Mouse (Mus musculus) adrenal gland, adult 8-10 months (tissue): ENCODE measurements around the gene Srsf3. TPM values are rescaled to one million over a fixed set of nuclear protein-coding genes. Genes with fewer than 3 reads are reported as not detected.
"Not testable (repeated sequence)": the region's sequence is repeated elsewhere in the genome, so short reads cannot be mapped to it uniquely, and the experiment has no call there.

ENCODE experiments used
- DNase-seq: peaks from one replicate; pipeline ENCODE4 v3.0.0; 2022
- total RNA-seq, 4 experiments: library from RNA; stranded (reverse); gene quantifications; 2 replicates each; pipeline ENCODE4 v1.2.4; 2022

The Srsf3 gene
- 100 to 1,000 TPM in 3 of 4 experiments, 10 to 100 TPM in 1; 89.9 to 176 (median 144) TPM for total RNA-seq

DNA sequence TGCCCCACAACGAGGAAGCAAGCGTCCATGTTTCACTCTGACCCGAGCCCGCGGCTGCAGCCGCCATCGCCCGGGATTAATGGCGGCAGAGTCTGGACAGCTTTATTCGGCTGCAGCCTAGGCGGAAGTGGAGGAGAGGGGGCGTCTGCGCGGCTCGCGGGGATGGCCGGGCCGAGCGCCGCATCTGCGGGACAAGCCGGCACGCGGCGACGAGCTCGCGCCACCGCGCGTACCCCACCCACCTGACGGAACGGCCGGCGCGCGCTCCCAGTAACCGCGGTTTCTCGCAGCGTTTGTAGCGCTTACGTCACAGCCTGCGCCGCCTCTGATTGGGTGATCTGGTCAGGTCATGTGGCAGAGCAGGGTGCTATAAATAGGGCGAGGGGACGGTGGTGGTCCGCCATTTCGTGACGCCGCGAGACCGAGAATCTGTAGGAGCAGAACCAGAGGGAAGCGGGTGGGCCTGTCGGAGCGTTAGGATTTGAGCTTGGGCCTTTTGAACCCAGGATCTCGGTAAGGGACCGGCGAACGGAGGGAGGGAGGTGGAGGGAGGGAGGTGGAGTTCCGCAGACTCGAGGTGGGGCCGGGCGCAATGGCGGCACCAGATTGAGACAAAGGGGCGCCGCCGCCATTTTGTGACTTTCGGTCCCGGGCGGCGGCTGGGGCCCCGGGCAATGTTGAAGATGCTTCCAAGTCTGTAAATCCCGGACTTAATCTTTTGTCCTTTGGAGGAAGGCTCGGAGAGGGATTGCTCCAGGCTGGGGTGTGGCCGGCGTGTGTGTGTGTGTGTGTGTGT lies at the start of gene Srsf3:
Srsf3 (plus strand) TSS at position 355 of the 796 bp plus-strand sequence.
- DNase-seq, result peak; percentile 98

DNA sequence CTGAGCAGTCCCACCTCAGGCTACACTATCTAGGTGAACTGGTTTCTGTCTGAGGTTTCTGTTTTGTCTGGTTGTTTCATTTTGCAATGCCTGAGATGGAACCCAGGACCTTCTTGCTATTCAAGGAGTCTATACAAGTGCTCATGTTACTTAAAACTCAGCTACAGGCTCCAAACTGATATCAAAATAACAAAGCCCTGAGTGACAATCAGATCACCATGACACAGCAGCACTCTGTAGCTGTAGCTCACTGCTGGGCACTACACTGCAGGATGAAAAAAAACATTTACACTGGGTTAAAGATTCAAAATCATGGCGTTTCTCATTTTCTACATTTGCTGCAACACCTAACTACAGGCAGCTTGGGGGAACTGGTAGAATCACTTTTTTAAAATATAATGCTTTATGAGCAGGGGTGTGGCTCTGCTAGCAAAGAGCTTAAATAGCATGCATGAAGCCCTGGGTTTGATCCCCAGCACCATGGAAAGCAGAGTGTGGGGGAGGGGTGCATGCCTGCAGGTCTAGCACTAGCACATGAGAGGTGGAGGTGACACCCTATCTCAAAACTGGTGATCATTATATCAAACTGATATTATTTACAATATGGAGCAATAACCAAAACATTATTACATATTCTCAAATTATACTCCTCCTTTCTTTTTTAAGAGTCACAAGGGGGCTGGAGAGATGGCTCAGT lies 47.6 kb upstream of the Srsf3 start:
- DNase-seq, result no peak

DNA sequence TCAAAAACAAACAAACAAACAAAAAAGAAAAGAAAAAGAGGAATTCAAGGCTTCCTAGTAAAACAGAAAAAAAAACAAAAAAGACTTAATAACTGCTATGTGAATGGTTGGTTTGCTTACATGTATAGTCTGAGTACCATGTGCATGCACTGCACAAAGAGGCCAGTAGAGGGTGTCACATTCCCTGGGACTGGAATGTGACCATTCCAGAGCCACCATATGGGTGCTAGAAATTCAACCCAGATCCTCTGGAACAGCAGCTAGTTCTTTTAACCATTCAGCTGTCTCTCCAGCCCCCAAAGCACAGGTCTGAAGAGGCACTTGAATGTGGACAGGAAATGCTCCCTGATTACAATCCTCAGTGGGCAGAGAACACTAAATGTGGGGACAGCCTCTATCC lies 45.6 kb upstream of the Srsf3 start:
- no peak for DNase-seq

GRCm38 (mm10) chr17:28987713-28988112 lies 44.7 kb upstream of the Srsf3 start:
- DNase-seq, result no peak

DNA sequence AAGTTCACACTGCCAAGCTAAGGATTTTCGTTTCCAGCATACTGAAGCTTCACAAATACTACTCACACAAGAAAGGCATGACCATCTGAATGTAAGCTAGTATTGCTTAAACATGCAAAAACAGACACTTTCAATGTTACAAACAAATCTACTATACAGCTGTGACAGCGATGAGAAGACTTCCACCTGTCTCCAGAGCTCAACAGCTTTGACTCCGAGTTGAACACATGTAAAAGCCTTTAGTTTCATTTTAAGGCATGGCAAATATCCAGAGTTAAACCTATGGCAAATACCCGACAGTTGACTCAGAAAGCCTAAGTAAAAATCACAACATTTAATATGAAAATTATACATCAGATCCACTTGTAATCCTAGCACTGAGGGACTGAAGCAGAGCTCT lies 44.1 kb upstream of the Srsf3 start:
- no peak for DNase-seq

DNA sequence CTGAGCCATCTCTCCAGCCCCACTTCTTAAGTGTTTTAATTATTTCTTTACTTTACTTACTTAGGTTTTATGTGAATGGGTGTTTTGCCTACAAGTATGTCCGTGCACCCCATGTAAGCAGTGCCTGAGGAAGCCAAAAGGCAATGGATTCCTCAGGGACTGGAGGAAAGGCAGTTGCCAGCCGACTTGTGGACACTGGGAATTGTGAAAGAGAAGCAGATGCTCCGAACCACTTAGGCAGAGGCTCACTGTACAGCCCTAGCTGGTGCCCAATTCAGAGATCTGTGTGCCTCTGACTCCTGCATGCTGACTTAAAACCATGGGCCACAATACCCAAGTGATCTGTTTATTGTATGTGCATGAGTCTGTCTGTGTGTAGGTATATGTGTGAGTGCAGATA lies 43.4 kb upstream of the Srsf3 start:
- no peak for DNase-seq

GRCm38 (mm10) chr17:28990060-28990459 lies 42.4 kb upstream of the Srsf3 start:
- no peak for DNase-seq

GRCm38 (mm10) chr17:28991286-28991685 lies 41.1 kb upstream of the Srsf3 start:
- DNase-seq, result no peak

DNA sequence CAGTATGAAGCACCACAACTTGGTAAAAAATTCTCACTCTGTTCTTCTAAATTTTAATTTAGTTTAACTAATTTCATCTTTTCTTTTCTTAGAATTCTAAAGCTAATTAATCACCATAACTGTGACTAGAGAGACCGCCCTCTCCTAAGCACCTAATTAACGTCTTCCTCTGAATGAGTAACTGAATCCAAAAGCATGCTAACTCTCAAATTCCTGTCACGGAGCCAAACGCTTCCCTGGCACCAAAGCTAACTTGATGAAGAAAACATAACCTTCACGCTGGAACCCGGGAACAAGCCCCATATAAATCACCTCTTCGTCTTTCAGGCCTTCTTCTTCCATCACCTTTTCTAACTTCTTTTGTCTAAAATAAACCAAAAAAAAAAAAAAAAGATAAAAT lies 40.3 kb upstream of the Srsf3 start:
- DNase-seq, result no peak

- not testable (repeated sequence) for DNase-seq
These were observed 39.4 kb upstream of the Srsf3 start for GRCm38 (mm10) chr17:28993004-28993403.

GRCm38 (mm10) chr17:28994615-28995014 lies 37.8 kb upstream of the Srsf3 start:
- DNase-seq, result no peak

GRCm38 (mm10) chr17:29000465-29000864 lies 32.0 kb upstream of the Srsf3 start:
- no peak for DNase-seq

DNA sequence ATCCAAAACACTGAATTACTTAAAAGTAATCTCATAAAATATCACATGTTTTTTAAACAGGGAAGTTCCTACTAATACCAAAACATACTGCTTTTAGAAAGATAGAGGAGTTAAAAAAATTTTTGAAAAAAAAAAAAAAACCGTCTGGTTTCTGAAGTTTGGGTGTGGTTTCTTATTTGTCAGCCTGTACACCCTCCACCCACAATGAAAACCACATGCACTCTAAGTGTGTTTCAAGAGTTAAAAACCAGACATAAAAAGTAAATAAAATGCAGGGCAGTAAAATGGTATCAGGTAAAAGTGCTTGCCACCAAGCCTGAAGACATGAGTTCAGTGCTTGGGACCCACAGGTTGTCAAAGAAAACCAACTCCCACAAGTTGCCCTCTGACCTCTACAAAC lies 28.7 kb upstream of the Srsf3 start:
- no peak for DNase-seq

DNA sequence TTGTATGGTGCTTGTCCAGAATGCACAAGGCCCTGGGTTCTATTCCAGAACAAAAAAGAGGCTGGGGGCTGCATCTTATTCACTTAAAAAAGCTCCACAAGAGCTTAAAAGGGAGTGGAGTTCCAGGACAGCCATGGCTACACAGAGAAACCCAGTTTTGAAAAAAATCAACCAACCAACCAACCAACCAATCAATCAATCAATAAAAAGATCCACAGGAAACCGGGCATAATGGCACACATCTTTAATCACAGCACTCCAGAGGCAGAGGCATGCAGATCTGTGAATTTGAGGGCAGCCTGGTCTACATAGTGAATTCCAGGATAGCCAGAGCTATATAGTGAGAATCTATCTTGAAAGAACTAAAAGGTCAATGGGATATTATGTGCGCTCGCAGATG lies 27.4 kb upstream of the Srsf3 start:
- DNase-seq, result no peak

DNA sequence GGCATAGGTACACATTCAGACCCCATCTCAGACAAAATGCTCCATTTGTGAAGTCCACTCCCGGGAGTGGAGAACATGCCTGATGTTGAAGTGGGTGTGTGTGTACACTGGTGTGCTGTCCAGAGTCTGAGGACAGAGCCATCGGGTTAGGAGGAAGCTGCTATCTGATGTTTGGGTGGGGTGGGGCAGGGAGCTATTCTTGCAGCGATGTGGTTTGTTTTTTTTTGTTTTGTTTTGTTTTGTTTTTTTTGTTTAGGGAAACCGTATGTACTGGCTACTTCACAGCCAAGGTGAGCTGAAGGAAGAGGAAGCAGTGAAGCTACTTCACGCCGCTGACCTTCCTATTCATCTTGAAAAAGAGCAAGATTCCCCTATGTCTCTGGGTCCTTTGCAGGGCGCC lies 25.6 kb upstream of the Srsf3 start:
- no peak for DNase-seq

GRCm38 (mm10) chr17:29007243-29007640 lies 25.2 kb upstream of the Srsf3 start:
- peak; percentile 41 for DNase-seq

DNA sequence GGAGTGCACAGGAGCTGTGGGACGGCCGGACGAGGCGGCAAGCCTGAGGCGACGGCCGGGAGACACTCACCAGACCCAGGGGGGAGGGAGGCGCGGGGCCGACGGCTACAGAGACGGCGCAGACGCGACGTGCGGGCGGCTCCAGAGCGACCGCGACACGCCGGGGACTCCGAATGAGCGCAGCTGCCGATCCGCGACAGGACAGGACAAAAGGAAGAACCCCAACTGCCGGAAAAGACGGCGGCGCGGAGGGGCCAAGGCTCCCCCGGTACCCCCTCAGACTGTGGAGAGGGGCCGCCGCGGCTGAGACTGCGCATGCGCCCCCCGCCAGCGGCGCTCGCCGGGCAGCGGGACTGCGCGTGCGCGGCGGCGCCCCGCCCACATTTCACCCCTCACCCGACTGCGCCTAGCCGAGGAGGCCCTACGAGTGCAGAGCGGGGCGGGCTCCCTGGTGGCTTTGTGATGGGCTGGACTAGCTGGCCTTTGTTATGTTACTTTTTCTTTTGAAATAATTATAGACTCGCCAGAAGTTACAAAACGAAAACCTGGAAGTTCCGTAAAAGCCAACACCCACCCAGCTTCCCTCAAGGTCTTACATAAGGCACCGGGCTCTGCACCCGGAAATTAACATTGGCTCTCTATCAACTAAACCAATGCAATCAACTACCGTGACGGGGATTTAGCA lies 24.6 kb upstream of the Srsf3 start, which contains the start of gene Stk38:
Stk38 (minus strand) TSS at position 355 of the 685 bp plus-strand sequence.
- DNase-seq, result peak; percentile 86

DNA sequence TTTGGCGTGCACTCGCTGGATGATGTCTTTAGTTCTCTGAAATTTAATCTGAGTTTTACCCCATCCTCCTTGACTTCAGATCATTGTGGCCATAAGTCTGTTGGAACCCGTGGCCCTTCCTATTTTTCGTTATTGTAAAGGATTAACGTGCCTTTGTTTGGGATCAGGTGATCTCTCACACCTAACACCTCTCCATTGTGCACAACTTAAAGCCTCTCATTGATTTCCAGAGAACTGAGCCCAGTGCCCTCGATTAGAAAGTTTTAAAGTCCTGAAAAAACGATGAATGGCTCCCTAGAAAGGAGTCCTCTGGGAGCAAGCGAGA lies 24.1 kb upstream of the Srsf3 start:
- no peak for DNase-seq

DNA sequence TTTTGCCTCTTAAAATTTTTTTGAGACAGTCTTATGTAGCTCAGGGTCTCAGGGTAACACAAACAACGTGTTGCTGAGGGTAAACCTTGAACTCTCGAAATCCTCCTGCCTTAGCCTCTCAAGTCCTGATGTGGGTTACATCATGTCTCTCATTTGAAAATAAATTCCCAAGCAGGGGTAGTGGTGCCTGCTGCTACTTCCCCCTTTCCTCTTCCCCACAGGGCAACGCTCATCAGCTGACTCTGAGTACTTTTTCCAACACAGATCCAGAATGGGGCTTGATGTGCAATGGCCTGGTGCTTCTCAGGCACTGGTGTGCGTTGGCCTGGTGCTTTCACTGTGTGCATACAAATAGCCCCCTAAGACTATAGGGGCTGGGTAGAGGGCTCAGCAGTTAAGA lies 23.2 kb upstream of the Srsf3 start:
- no peak for DNase-seq

GRCm38 (mm10) chr17:29014235-29014634 lies 18.2 kb upstream of the Srsf3 start:
- DNase-seq, result no peak

GRCm38 (mm10) chr17:29015638-29016037 lies 16.8 kb upstream of the Srsf3 start:
- no peak for DNase-seq

- no peak for DNase-seq
These were observed 15.7 kb upstream of the Srsf3 start for GRCm38 (mm10) chr17:29016705-29017104.

- DNase-seq, result no peak
These were observed 14.0 kb upstream of the Srsf3 start for GRCm38 (mm10) chr17:29018292-29018984.
